Mouse (Mus musculus): ENCODE measurements around the gene Dguok.

Gene Dguok

GRCm38 (mm10) chr6:83459034-83459644 lies 47.6 kb downstream of the Dguok start, which contains the start of gene Tet3:
Gene Tet3, minus strand, starts transcription at chr6:83459084.
- DNase-seq (ENCODE audit: extremely low read depth, insufficient read length, low spot score) = no peak

GRCm38 (mm10) chr6:83456984-83457810 lies 49.6 kb downstream of the Dguok start:
- DNase-seq (ENCODE audit: extremely low read depth, insufficient read length, low spot score) = no peak

GRCm38 (mm10) chr6:83456131-83456983 lies 50.4 kb downstream of the Dguok start:
- peak; percentile 85 for DNase-seq (ENCODE audit: extremely low read depth, insufficient read length, low spot score)

GRCm38 (mm10) chr6:83455328-83456130 lies 51.2 kb downstream of the Dguok start:
- no peak for DNase-seq (ENCODE audit: extremely low read depth, insufficient read length, low spot score)

- no peak for DNase-seq (ENCODE audit: extremely low read depth, insufficient read length, low spot score)
Measured at GRCm38 (mm10) chr6:83453706-83454105, 53.1 kb downstream of the Dguok start.

- DNase-seq (ENCODE audit: extremely low read depth, insufficient read length, low spot score) = no peak
Measured at GRCm38 (mm10) chr6:83450451-83451303, 56.1 kb downstream of the Dguok start.

- no peak for DNase-seq (ENCODE audit: extremely low read depth, insufficient read length, low spot score)
Measured at GRCm38 (mm10) chr6:83449440-83449839, 57.3 kb downstream of the Dguok start.

GRCm38 (mm10) chr6:83448911-83449310 lies 57.9 kb downstream of the Dguok start:
- no peak for DNase-seq (ENCODE audit: extremely low read depth, insufficient read length, low spot score)

- no peak for DNase-seq (ENCODE audit: extremely low read depth, insufficient read length, low spot score)
Measured at GRCm38 (mm10) chr6:83447031-83447430, 59.7 kb downstream of the Dguok start.

- DNase-seq (ENCODE audit: extremely low read depth, insufficient read length, low spot score) = no peak
Measured at GRCm38 (mm10) chr6:83445796-83446195, 61.0 kb downstream of the Dguok start.

GRCm38 (mm10) chr6:83443441-83444340 lies 63.1 kb downstream of the Dguok start:
- DNase-seq (ENCODE audit: extremely low read depth, insufficient read length, low spot score) = peak; percentile 79

GRCm38 (mm10) chr6:83442639-83443038 lies 64.1 kb downstream of the Dguok start:
- peak; percentile 56 for DNase-seq (ENCODE audit: extremely low read depth, insufficient read length, low spot score)

- peak; percentile 89 for DNase-seq (ENCODE audit: extremely low read depth, insufficient read length, low spot score)
Measured at GRCm38 (mm10) chr6:83441259-83442061, 65.3 kb downstream of the Dguok start.

GRCm38 (mm10) chr6:83440510-83441258 lies 66.1 kb downstream of the Dguok start:
- peak; percentile 63 for DNase-seq (ENCODE audit: extremely low read depth, insufficient read length, low spot score)

GRCm38 (mm10) chr6:83440197-83440509 lies 66.6 kb downstream of the Dguok start:
- no peak for DNase-seq (ENCODE audit: extremely low read depth, insufficient read length, low spot score)

GRCm38 (mm10) chr6:83439781-83440180 lies 67.0 kb downstream of the Dguok start:
- no peak for DNase-seq (ENCODE audit: extremely low read depth, insufficient read length, low spot score)

GRCm38 (mm10) chr6:83439119-83439767 lies 67.5 kb downstream of the Dguok start:
- no peak for DNase-seq (ENCODE audit: extremely low read depth, insufficient read length, low spot score)
